Mouse (Mus musculus): Measurements from ENCODE around the gene Qars. TPM values are rescaled to one million over a fixed set of nuclear protein-coding genes. Genes with fewer than 3 reads are reported as not detected.

The Qars gene
- polyA plus RNA-seq, 1 experiment from 2014 or later: 70.8 TPM

DNA sequence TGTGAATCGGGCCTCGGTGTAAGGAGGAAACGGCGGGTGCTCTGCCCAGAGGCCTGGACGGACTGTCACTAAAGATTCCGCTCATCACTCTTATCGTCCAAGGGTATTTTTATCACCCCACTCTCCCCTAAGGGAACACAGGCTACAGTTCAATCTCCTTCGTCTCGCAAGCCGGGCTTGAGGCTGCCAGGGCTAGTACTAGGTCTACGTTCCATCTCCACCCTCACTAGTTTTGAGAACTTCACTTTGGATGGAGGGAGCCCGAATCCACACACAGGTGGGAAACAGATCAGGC is 16.3 kb upstream of the Qars start:
- DNase-seq: no peak
- no peak for ATAC-seq (ENCODE audit: low FRiP score, low TSS enrichment)
- peak overlapping the region; percentile 98 for H3K4me3 ChIP-seq (replicated peaks; ENCODE audit: low read depth, low read length)
- 14% methylated on average over 12 of the region's 12 CpGs for WGBS
- H3K27me3 ChIP-seq (ENCODE audit: control insufficient read depth, insufficient read depth, low read length): no peaks in the 10 kb centered on the region
- peaks cover 18% of the 10 kb centered on the region for H3K4me1 ChIP-seq (ENCODE audit: control insufficient read depth, insufficient read depth, low read length)
- H3K9me3 ChIP-seq (ENCODE audit: control insufficient read depth, low read length): no peaks in the 10 kb centered on the region
- H3K9ac ChIP-seq (replicated peaks; ENCODE audit: low read length): peak overlapping the region; percentile 95
- peaks cover 44% of the 10 kb centered on the region for H3K36me3 ChIP-seq (ENCODE audit: control insufficient read depth, insufficient read depth, low read length)
- H3K4me2 ChIP-seq (ENCODE audit: low read length): peak overlapping the region; percentile 94
- peak overlapping the region; percentile 97 for H3K27ac ChIP-seq (replicated peaks; ENCODE audit: low read depth, low read length)

DNA sequence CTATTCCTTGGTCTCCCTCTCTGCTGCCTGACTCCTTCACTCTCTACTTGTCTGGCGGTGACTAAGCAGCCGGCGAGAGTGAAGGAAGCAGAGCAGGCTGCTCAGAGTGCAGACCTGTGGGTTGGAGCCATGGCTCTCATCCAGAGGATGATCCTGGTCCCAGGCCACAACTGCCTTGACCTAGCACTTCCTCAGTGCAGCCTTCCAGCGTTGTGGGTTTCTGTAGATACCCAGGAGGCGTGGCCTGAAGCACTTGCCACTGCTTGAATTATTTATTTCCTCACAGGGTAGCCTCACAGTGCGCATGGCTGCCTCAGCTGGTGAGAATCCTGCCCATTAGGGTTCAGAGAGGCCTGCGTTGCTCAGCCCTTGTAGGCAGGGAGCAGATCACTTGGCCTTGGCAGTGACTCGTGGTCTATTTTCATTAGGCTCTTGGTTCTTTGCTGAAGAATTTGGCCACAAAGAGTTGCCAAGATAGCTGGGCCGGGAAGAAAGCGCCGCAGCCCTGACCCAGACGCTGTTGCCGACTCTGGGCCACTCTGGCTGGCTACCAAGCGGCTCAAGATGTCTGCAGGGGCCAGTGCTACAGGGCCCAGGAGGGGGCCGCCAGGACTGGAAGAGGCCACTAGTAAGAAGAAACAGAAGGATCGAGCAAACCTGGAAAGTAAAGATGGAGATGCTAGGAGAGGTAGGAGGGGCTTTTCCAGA is 15.3 kb upstream of the Qars start:
- Histone ChIP-seq H3K27ac (replicated peaks; ENCODE audit: low read depth, low read length) (no peak overlapping the region), H3K36me3 (ENCODE audit: control insufficient read depth, insufficient read depth, low read length) (peaks cover 52% of the 10 kb centered on the region), H3K4me2 (ENCODE audit: low read length) (peak overlapping the region; percentile 94), H3K9ac (replicated peaks; ENCODE audit: low read length) (peak overlapping the region; percentile 95), H3K27me3 (ENCODE audit: control insufficient read depth, insufficient read depth, low read length) (no peaks in the 10 kb centered on the region), H3K9me3 (ENCODE audit: control insufficient read depth, low read length) (no peaks in the 10 kb centered on the region), H3K4me3 (replicated peaks; ENCODE audit: low read depth, low read length) (no peak overlapping the region), H3K4me1 (ENCODE audit: control insufficient read depth, insufficient read depth, low read length) (peaks cover 18% of the 10 kb centered on the region)
- WGBS: 88% methylated on average over 16 of the region's 16 CpGs
- DNase-seq (no peak), ATAC-seq (ENCODE audit: low FRiP score, low TSS enrichment) (no peak)

DNA sequence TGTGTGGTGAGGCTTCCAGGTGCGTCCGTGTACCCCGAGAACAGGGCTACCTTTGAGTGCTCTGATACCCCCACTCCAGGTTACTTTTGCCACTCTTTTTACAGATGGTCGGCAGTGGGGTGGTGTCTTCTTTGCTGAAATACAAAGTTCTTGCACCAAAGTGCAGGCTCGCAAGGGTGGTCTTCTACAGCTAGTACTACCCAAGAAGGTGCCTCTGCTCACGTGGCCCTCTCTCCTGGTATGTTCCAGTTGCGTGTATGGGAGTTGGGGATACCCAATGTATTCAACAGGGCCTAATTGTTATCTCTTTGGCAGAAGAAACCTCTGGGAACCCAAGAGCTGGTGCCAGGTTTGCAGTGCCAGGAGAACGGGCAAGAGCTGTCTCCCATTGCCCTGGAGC is 14.3 kb upstream of the Qars start:
- Histone ChIP-seq H3K36me3 (ENCODE audit: control insufficient read depth, insufficient read depth, low read length) (peaks cover 62% of the 10 kb centered on the region), H3K9me3 (ENCODE audit: control insufficient read depth, low read length) (no peaks in the 10 kb centered on the region), H3K4me1 (ENCODE audit: control insufficient read depth, insufficient read depth, low read length) (peaks cover 18% of the 10 kb centered on the region), H3K27me3 (ENCODE audit: control insufficient read depth, insufficient read depth, low read length) (no peaks in the 10 kb centered on the region), H3K4me2 (ENCODE audit: low read length) (no peak overlapping the region), H3K27ac (replicated peaks; ENCODE audit: low read depth, low read length) (no peak overlapping the region), H3K9ac (replicated peaks; ENCODE audit: low read length) (no peak overlapping the region), H3K4me3 (replicated peaks; ENCODE audit: low read depth, low read length) (no peak overlapping the region)
- ATAC-seq (ENCODE audit: low FRiP score, low TSS enrichment): no peak
- 95% methylated on average over 8 of the region's 8 CpGs for WGBS
- no peak for DNase-seq

DNA sequence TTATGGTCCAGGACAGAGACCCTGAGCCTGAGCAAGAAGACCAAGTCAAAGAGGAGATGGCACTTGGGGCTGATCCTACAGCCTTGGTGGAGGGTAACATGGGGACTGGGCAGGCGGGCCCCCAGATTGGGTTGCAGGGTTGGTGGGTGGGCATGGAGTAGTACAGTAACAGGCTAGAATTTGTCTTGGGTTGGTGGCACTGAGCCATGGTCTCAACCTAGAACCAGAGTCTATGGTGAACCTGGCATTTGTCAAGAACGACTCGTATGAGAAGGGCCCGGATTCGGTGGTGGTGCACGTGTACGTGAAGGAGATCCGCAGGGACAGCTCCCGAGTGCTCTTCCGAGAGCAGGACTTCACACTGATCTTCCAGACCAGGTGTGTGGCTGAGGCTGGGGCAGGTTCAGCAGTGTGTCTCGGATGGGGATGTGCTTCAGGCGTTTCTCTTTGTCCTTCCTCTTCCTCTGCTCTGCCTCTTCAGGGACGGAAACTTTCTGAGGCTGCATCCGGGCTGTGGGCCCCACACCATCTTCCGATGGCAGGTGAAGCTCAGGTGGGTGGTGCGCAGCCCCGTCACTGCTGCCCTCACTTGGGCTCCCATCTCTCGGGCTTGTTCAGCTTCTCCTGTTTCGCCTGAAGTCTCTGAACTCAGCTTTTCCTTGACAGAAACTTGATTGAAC is 13.2 kb upstream of the Qars start:
- ATAC-seq (ENCODE audit: low FRiP score, low TSS enrichment) (no peak), DNase-seq (no peak)
- H3K9me3 ChIP-seq (ENCODE audit: control insufficient read depth, low read length): no peaks in the 10 kb centered on the region
- no peak overlapping the region for H3K27ac ChIP-seq (replicated peaks; ENCODE audit: low read depth, low read length)
- peaks cover 73% of the 10 kb centered on the region for H3K36me3 ChIP-seq (ENCODE audit: control insufficient read depth, insufficient read depth, low read length)
- H3K4me1 ChIP-seq (ENCODE audit: control insufficient read depth, insufficient read depth, low read length): peaks cover 18% of the 10 kb centered on the region
- H3K27me3 ChIP-seq (ENCODE audit: control insufficient read depth, insufficient read depth, low read length): no peaks in the 10 kb centered on the region
- 93% methylated on average over 19 of the region's 19 CpGs for WGBS
- H3K9ac ChIP-seq (replicated peaks; ENCODE audit: low read length): no peak overlapping the region
- no peak overlapping the region for H3K4me2 ChIP-seq (ENCODE audit: low read length)
- H3K4me3 ChIP-seq (replicated peaks; ENCODE audit: low read depth, low read length): no peak overlapping the region

DNA sequence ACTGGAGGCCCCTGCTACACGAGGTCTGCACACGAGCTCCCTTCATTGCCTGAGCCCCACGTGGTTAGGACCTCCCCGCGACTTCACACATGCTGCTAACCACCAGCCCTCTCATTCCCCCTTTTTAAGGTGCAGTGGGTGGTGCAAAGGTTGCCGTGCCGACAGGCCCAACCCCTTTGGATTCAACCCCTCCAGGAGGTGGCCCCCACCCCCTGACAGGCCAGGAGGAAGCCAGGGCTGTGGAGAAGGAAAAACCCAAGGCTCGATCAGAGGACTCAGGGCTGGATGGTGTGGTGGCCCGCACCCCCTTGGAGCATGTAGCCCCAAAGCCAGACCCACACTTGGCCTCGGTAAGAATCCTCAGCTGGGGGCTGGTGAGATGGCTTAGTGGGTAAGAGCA is 12.6 kb upstream of the Qars start:
- no peaks in the 10 kb centered on the region for H3K27me3 ChIP-seq (ENCODE audit: control insufficient read depth, insufficient read depth, low read length)
- H3K4me2 ChIP-seq (ENCODE audit: low read length): no peak overlapping the region
- no peaks in the 10 kb centered on the region for H3K9me3 ChIP-seq (ENCODE audit: control insufficient read depth, low read length)
- no peak for DNase-seq
- H3K27ac ChIP-seq (replicated peaks; ENCODE audit: low read depth, low read length): no peak overlapping the region
- H3K4me1 ChIP-seq (ENCODE audit: control insufficient read depth, insufficient read depth, low read length): peaks cover 14% of the 10 kb centered on the region
- no peak for ATAC-seq (ENCODE audit: low FRiP score, low TSS enrichment)
- 83% methylated on average over 10 of the region's 10 CpGs for WGBS
- no peak overlapping the region for H3K9ac ChIP-seq (replicated peaks; ENCODE audit: low read length)
- H3K36me3 ChIP-seq (ENCODE audit: control insufficient read depth, insufficient read depth, low read length): peaks cover 79% of the 10 kb centered on the region
- no peak overlapping the region for H3K4me3 ChIP-seq (replicated peaks; ENCODE audit: low read depth, low read length)

DNA sequence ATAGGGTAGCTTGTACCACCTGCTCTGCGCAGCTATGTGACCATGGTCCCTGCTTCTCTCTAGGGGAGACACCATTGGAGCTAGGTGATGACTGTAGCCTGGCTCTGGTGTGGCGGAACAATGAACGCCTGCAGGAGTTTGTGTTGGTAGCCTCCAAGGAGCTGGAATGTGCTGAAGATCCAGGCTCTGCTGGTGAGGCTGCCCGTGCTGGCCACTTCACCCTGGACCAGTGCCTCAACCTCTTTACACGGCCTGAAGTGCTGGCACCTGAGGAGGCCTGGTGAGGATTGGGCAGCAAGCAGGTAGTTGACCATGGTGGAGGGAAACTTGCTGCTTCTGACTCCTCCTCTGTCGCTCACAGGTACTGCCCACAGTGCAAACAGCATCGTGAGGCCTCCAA is 8.3 kb upstream of the Qars start:
- ATAC-seq (ENCODE audit: low FRiP score, low TSS enrichment): no peak
- WGBS: 95% methylated on average over 7 of the region's 7 CpGs
- no peak overlapping the region for H3K4me3 ChIP-seq (replicated peaks; ENCODE audit: low read depth, low read length)
- H3K9ac ChIP-seq (replicated peaks; ENCODE audit: low read length): no peak overlapping the region
- H3K36me3 ChIP-seq (ENCODE audit: control insufficient read depth, insufficient read depth, low read length): peaks cover 95% of the 10 kb centered on the region
- no peaks in the 10 kb centered on the region for H3K4me1 ChIP-seq (ENCODE audit: control insufficient read depth, insufficient read depth, low read length)
- DNase-seq: no peak
- H3K27ac ChIP-seq (replicated peaks; ENCODE audit: low read depth, low read length): no peak overlapping the region
- H3K9me3 ChIP-seq (ENCODE audit: control insufficient read depth, low read length): no peaks in the 10 kb centered on the region
- H3K27me3 ChIP-seq (ENCODE audit: control insufficient read depth, insufficient read depth, low read length): no peaks in the 10 kb centered on the region
- no peak overlapping the region for H3K4me2 ChIP-seq (ENCODE audit: low read length)

DNA sequence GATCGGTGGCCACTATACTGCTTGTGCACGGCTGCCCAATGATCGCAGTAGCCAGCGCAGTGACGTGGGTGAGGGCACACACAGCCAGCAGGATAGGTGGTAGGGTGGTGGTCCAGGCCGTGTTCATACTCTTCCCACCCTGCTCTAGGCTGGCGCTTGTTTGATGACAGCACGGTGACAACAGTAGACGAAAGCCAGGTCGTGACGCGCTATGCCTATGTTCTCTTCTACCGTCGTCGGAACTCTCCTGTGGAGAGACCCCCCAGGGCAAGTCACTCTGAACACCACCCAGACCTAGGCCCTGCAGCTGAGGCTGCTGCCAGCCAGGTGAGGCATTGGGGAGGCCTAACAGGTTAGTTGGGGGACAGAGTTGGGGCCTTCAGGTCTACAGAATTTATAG is 7.6 kb upstream of the Qars start:
- no peak for DNase-seq
- Histone ChIP-seq H3K9ac (replicated peaks; ENCODE audit: low read length) (no peak overlapping the region), H3K4me2 (ENCODE audit: low read length) (no peak overlapping the region), H3K27ac (replicated peaks; ENCODE audit: low read depth, low read length) (no peak overlapping the region), H3K27me3 (ENCODE audit: control insufficient read depth, insufficient read depth, low read length) (no peaks in the 10 kb centered on the region), H3K4me3 (replicated peaks; ENCODE audit: low read depth, low read length) (no peak overlapping the region), H3K4me1 (ENCODE audit: control insufficient read depth, insufficient read depth, low read length) (no peaks in the 10 kb centered on the region), H3K9me3 (ENCODE audit: control insufficient read depth, low read length) (no peaks in the 10 kb centered on the region), H3K36me3 (ENCODE audit: control insufficient read depth, insufficient read depth, low read length) (peaks cover 88% of the 10 kb centered on the region)
- 95% methylated on average over 15 of the region's 15 CpGs for WGBS
- no peak for ATAC-seq (ENCODE audit: low FRiP score, low TSS enrichment)

DNA sequence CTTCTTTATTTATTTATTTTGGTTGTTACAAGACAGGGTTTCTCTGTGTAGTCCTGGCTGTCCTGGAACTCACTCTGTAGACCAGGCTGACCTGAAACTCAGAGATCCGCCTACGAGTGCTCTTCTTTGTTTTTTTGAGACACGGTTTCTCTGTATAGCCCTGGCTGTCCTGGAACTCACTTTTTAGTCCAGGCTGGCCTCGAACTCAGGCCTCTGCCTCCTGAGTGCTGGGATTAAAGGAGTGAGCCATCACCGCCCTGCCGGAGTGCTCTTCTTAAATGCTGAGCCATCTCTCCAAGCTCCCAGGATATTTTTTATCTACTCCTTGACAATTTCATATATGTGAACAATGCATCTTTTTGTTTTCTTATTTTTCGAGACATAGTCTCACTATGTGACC is 605 bp upstream of the Qars start:
- Histone ChIP-seq H3K27ac (replicated peaks; ENCODE audit: low read depth, low read length) (peak overlapping the region; percentile 53; the same call in 1 of the 2 replicates), H3K4me3 (replicated peaks; ENCODE audit: low read depth, low read length) (peak overlapping the region; percentile 55; the same call in 1 of the 2 replicates), H3K4me2 (ENCODE audit: low read length) (peak overlapping the region; percentile 79), H3K9ac (replicated peaks; ENCODE audit: low read length) (no peak overlapping the region), H3K4me1 (ENCODE audit: control insufficient read depth, insufficient read depth, low read length) (peaks cover 15% of the 10 kb centered on the region), H3K27me3 (ENCODE audit: control insufficient read depth, insufficient read depth, low read length) (no peaks in the 10 kb centered on the region), H3K36me3 (ENCODE audit: control insufficient read depth, insufficient read depth, low read length) (peaks cover 34% of the 10 kb centered on the region), H3K9me3 (ENCODE audit: control insufficient read depth, low read length) (no peaks in the 10 kb centered on the region)
- WGBS: 86% methylated on average over 7 of the region's 7 CpGs
- DNase-seq (no peak), ATAC-seq (ENCODE audit: low FRiP score, low TSS enrichment) (no peak)

DNA sequence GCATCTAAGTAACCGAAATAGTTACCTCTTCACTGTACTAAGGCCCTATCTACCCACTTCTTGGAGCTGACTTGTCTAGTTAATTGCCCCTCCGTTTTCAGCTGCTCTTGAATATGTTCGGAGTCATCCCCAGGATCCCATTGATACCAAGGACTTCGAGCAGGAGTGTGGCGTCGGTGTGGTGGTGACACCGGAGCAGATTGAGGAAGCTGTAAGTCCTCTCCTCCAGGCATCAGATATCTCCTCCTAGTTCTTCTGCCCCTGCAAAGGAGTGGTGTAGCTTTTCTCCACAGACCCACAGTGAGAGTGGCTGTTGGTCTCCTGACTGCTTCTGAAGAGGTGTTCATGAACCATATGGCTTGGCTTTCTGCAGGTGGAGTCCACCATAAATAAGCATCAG is 1.3 kb downstream of the Qars start:
- DNase-seq: no peak
- no peaks in the 10 kb centered on the region for H3K27me3 ChIP-seq (ENCODE audit: control insufficient read depth, insufficient read depth, low read length)
- H3K4me1 ChIP-seq (ENCODE audit: control insufficient read depth, insufficient read depth, low read length): peaks cover 15% of the 10 kb centered on the region
- H3K9me3 ChIP-seq (ENCODE audit: control insufficient read depth, low read length): no peaks in the 10 kb centered on the region
- H3K4me2 ChIP-seq (ENCODE audit: low read length): peak overlapping the region; percentile 79
- peaks cover 34% of the 10 kb centered on the region for H3K36me3 ChIP-seq (ENCODE audit: control insufficient read depth, insufficient read depth, low read length)
- no peak overlapping the region for H3K9ac ChIP-seq (replicated peaks; ENCODE audit: low read length)
- no peak for ATAC-seq (ENCODE audit: low FRiP score, low TSS enrichment)
- peak overlapping the region; percentile 55 for H3K4me3 ChIP-seq (replicated peaks; ENCODE audit: low read depth, low read length)
- 90% methylated on average over 7 of the region's 7 CpGs for WGBS
- H3K27ac ChIP-seq (replicated peaks; ENCODE audit: low read depth, low read length): no peak overlapping the region
